Mouse (Mus musculus): ENCODE data around the gene Gm21964. TPM values are rescaled to one million over a fixed set of nuclear protein-coding genes. Genes with fewer than 3 reads are reported as not detected.

The Gm21964 gene
- total RNA-seq, 2 experiments from 2014 or later, result not detected

Other genes starting within 250 kb of the Gm21964 start
- 10 to 100 TPM in 1 of 2 experiments, 1 to 10 TPM in 1; 8.0 to 11.4 TPM for gene Phlpp2, start 232.7 kb upstream of the Gm21964 start, total RNA-seq (2021)
- under 1 TPM; 0.27 to 0.90 TPM for gene Marveld3, start 139.0 kb upstream of the Gm21964 start, total RNA-seq (2021)
- 10 to 100 TPM in 1 of 2 experiments, 1 to 10 TPM in 1; 8.9 to 35.1 TPM for gene Tat, start 110.8 kb upstream of the Gm21964 start, total RNA-seq (2021)
- gene Chst4, start 61.5 kb upstream of the Gm21964 start, total RNA-seq (2021), result 1 to 10 TPM; 2.6 to 3.6 TPM
- 1 to 10 TPM; 6.4 to 6.7 TPM for gene Zfp612, start 21.5 kb upstream of the Gm21964 start, total RNA-seq (2021)
- gene Gm17720, start 1.5 kb downstream of the Gm21964 start, total RNA-seq (2021), result not detected
- under 1 TPM; 0.21 to 0.24 TPM for gene Calb2, start 67.0 kb downstream of the Gm21964 start, total RNA-seq (2021)
- gene Cmtr2, start 114.5 kb downstream of the Gm21964 start, total RNA-seq (2021), result 1 to 10 TPM; 6.5 to 7.8 TPM
- under 1 TPM; 0.06 TPM for gene Hydin, start 165.8 kb downstream of the Gm21964 start, total RNA-seq (2021)